Mouse (Mus musculus) heart, adult 2 months (tissue): Measurements from ENCODE around the gene Grin3b. TPM values are rescaled to one million over a fixed set of nuclear protein-coding genes. Genes with fewer than 3 reads are reported as not detected.

Source experiments
- DNase-seq, 2 experiments: peaks; one replicate each; pipeline ENCODE4 v3.0.0; 2021
- H3K27ac ChIP-seq: fragments of 200-600 bp; 2 replicates; pipeline ENCODE4 v1.8.1; 2022
- H3K27me3 ChIP-seq: fragments of 200-500 bp; 2 replicates; pipeline ENCODE4 v1.6.1; 2012; ENCODE audit warnings: mild to moderate bottlenecking, low read length, inconsistent platforms, mixed read lengths; ENCODE audit not compliant: control insufficient read depth, insufficient read depth
- H3K36me3 ChIP-seq: fragments of 200-500 bp; 2 replicates; pipeline ENCODE4 v1.6.1; 2012; ENCODE audit warnings: low read length, inconsistent platforms; ENCODE audit not compliant: control insufficient read depth, insufficient read depth
- H3K4me1 ChIP-seq: fragments of 200-500 bp; 2 replicates; pipeline ENCODE4 v1.6.1; 2011; ENCODE audit warnings: low read length; ENCODE audit not compliant: control insufficient read depth, insufficient read depth
- H3K4me3 ChIP-seq: fragments of 200-600 bp; 2 replicates; pipeline ENCODE4 v1.8.1; 2022
- H3K79me2 ChIP-seq: fragments of 200-500 bp; replicated peaks from 2 replicates; pipeline ENCODE4 v1.6.1; 2012; ENCODE audit warnings: mild to moderate bottlenecking, inconsistent platforms, low read length, moderate library complexity, mixed read lengths; ENCODE audit not compliant: control insufficient read depth, insufficient read depth
- H3K9ac ChIP-seq: fragments of 200-500 bp; 2 replicates; pipeline ENCODE4 v1.6.1; 2012; ENCODE audit warnings: low read depth, mild to moderate bottlenecking, control low read depth, inconsistent platforms, low read length, mixed read lengths
- CTCF ChIP-seq: fragments of 200-600 bp; IDR thresholded peaks from 2 replicates; pipeline ENCODE4 v1.8.1; 2022; ENCODE audit warnings: antibody characterized with exemption, mild to moderate bottlenecking, moderate library complexity
- EP300 ChIP-seq: fragments of 200-500 bp; IDR thresholded peaks from 2 replicates; pipeline ENCODE4 v1.6.1; 2011; ENCODE audit warnings: low read depth, low read length, control low read depth; ENCODE audit not compliant: insufficient read depth
- POLR2A ChIP-seq: fragments of 200-500 bp; IDR thresholded peaks from 2 replicates; pipeline ENCODE4 v1.6.1; 2011; ENCODE audit warnings: mild to moderate bottlenecking, low read depth, low read length, control low read depth; ENCODE audit not compliant: insufficient read depth
- WGBS: fragments of 180-500 bp; shearing (Covaris S2); methylation state at CpG from one replicate; pipeline ENCODE4 v1.1.7; 2018; 5-methylcytosine and 5-hydroxymethylcytosine counted together
- intact Hi-C: fragments of 180-260 bp; cut with DNase I; formaldehyde crosslinking; loops from one replicate; pipeline ENCODE4 v1.15.1; 2025
- polyA plus RNA-seq: library from polyadenylated mRNA; depleted of rRNA; stranded (reverse); fragments of >200 nt; gene quantifications from 2 replicates; pipeline ENCODE4 v1.2.3, GENCODE M21; 2012
- total RNA-seq, 2 experiments: library from RNA; stranded (reverse); gene quantifications; 2 replicates each; pipeline ENCODE4 v1.2.3; 2021

Grin3b gene
- total and polyA plus RNA-seq, 3 experiments, result 0.20 to 0.31 (median 0.29) TPM

DNA sequence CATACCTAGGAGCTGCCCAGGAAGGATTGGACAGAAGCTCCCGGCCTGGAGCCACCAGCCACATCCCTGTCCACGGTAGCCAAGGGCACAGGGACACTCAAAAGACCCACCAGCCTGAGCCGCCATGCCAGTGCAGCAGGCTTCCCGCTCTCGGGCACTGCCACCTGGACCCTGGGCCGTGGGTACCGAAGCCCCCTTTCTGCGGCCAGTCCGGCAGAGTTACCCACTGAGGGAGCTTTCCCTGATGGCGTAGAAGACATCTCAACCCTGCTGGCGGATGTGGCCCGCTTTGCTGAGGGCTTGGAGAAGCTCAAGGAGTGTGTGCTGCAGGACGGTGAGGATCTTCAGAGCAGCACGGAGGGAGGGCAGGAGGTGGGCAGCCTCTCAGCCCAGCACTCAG is 47.3 kb downstream of the Grin3b start:
- TF ChIP-seq CTCF (no peak), POLR2A (no peak), EP300 (no peak)
- Histone ChIP-seq H3K36me3 (no peaks in the 10 kb centered on the region), H3K9ac (peak overlapping the region; percentile 36), H3K4me1 (no peaks in the 10 kb centered on the region; the same call in 1 of the 2 replicates), H3K79me2 (no peaks in the 10 kb centered on the region), H3K27me3 (no peaks in the 10 kb centered on the region), H3K4me3 (no peak overlapping the region), H3K27ac (peak overlapping the region; percentile 48)
- WGBS, result 82% methylated on average over 14 of the region's 14 CpGs
- intact Hi-C loops, result loop anchor here (2.0 kb wide), 1 partner anchor 15 kb away; no protein-coding TSS in a partner anchor
- DNase-seq, result peak in 1 of 2 experiments; percentile 42

DNA sequence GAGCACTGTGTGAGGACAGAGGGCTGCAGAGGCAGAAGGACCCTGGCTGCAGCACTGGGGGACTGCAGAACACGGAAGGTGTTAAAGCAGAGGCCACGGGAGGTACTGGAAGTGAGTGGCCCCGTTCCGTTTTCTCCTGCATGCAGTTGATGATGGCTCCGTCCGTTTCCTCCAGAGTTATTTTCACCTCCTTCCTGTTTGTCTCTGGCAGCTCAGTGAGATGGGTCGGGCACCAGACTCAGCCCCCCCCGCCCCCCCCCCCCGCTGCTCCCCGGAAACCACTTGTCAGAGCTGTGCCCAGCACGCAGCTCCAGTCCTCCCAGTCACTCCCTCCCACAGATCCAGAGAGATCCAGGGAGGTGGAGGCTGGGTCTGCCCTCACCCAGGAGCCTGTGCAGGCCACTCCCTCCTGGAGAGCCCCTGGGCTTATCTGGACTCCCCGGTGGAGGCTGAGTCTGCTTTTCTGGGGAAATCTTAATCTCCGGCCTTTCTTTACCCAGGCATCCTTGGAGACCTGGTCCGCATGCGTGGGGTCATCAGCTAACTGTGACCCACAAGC is 48.3 kb downstream of the Grin3b start:
- Histone ChIP-seq H3K27ac (peak overlapping the region; percentile 71), H3K4me3 (no peak overlapping the region), H3K9ac (peak overlapping the region; percentile 27; the same call in 1 of the 2 replicates), H3K79me2 (no peaks in the 10 kb centered on the region), H3K36me3 (no peaks in the 10 kb centered on the region), H3K27me3 (no peaks in the 10 kb centered on the region), H3K4me1 (no peaks in the 10 kb centered on the region; the same call in 1 of the 2 replicates)
- 12% methylated on average over 15 of the region's 15 CpGs for WGBS
- DNase-seq, result peak; percentile 60 to 72
- TF ChIP-seq EP300, result no peak
- no peak for TF ChIP-seq POLR2A
- TF ChIP-seq CTCF, result peak; percentile 32
- intact Hi-C loops, result loop anchor here (2.0 kb wide), 1 partner anchor 16 kb away; no protein-coding TSS in a partner anchor

DNA sequence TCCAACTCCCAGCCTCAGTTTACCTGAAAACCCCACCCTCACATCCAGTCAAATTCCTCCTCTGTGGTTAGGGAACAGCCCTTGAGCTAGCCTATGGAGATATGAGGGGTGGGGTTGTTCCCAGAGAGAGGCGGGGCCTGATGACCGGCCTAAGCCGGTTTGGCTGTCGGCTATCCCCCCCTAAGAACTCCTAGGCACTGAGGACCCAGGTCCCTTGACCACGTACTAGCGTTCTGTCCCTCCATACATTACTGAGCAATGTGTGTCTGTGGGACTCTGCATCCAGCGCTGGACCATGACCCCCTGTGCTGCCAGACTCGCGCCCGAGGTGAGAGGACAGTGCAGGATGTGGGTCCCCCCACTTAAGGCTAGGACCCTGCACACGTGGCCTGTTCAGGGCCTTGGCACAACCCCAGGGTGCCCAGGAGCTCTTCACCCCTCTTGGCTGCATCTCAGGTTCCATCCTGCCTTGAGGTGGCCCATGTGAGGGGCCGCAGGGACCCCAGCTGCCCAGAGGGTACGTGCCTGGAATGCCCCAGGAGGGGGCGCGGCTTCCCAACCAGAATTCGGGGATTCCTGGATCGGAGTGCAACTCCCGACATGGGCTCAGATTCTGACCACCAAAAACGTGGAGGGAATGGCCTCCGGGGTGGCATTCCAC is 49.1 kb downstream of the Grin3b start:
- TF ChIP-seq EP300 (no peak), CTCF (peak; percentile 37), POLR2A (no peak)
- H3K27me3 ChIP-seq, result no peaks in the 10 kb centered on the region
- peak overlapping the region; percentile 15; the same call in 1 of the 2 replicates for H3K9ac ChIP-seq
- H3K27ac ChIP-seq, result peak overlapping the region; percentile 71
- H3K79me2 ChIP-seq, result no peaks in the 10 kb centered on the region
- H3K36me3 ChIP-seq, result no peaks in the 10 kb centered on the region
- DNase-seq, result peak; percentile 50 to 59
- H3K4me1 ChIP-seq, result peaks cover 1% of the 10 kb centered on the region; the same call in 1 of the 2 replicates
- WGBS, result 47% methylated on average over 20 of the region's 20 CpGs
- intact Hi-C loops, result loop anchor here (2.0 kb wide), 1 partner anchor 17 kb away; no protein-coding TSS in a partner anchor
- H3K4me3 ChIP-seq, result no peak overlapping the region; the same call in 1 of the 2 replicates

DNA sequence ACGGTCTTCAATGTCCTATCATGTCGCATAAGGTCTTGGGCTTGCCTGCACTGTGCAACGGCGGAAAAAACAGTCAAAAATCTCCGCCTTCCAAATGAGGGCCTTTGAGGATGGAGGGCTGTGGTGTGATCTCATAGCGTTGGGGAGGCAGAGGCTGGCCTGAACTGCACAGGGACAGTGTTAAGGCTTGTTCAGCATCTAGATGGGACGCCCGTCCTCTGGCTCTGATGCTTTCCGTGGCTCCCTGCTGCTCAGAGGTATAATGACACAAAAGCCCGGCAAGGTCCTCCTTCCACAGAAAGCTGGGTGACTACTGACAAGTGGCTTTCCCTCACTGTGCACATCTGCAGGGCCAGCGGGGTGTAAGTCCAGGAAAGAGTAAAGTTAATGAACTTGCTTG is 49.7 kb downstream of the Grin3b start:
- TF ChIP-seq EP300 (no peak), POLR2A (no peak), CTCF (no peak)
- Histone ChIP-seq H3K9ac (no peak overlapping the region), H3K27ac (peak overlapping the region; percentile 71; the same call in 1 of the 2 replicates), H3K4me3 (no peak overlapping the region; the same call in 1 of the 2 replicates), H3K36me3 (no peaks in the 10 kb centered on the region), H3K79me2 (no peaks in the 10 kb centered on the region), H3K4me1 (peaks cover 1% of the 10 kb centered on the region; the same call in 1 of the 2 replicates), H3K27me3 (no peaks in the 10 kb centered on the region)
- DNase-seq, result no peak
- intact Hi-C loops, result no loop called here
- WGBS, result 67% methylated on average over 11 of the region's 11 CpGs

DNA sequence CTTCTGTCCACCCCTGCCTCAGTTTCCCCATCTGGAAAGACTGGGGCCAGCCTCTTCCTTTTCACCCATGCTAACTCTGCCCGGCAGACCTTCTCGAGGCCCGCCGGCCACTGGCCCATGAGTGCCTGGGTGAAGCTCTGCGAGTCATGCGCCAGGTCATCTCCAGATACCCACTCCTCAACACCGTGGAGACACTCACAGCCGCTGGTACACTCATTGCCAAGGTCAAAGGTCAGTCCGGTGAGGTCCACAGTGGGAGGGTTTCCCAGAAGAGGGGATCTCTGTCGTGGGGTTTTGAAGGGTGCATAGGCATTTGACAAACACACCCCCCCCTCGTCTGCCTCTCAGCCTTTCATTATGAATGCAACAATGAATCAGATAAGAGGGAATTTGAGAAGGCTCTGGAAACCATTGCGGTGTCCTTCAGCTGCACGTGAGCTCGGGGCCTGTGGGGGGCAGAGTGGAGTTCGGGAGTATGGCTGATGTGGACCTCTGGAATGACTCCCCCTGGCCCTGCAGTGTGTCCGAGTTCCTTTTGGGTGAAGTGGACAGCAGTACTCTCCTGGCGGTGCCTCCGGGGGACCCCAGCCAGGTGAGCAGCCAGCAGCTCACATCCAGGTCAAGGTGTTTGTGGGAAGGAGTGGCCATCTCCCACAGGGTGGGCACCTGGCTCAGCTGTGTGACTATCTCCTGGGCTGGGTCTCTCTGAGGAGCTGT is 50.2 kb downstream of the Grin3b start:
- intact Hi-C loops, result no loop called here
- no peak overlapping the region for H3K27ac ChIP-seq
- peaks cover 1% of the 10 kb centered on the region; the same call in 1 of the 2 replicates for H3K4me1 ChIP-seq
- 87% methylated on average over 18 of the region's 18 CpGs for WGBS
- no peaks in the 10 kb centered on the region for H3K27me3 ChIP-seq
- TF ChIP-seq CTCF (no peak), EP300 (no peak), POLR2A (no peak)
- no peaks in the 10 kb centered on the region for H3K79me2 ChIP-seq
- no peaks in the 10 kb centered on the region for H3K36me3 ChIP-seq
- H3K4me3 ChIP-seq, result no peak overlapping the region
- DNase-seq, result no peak
- no peak overlapping the region for H3K9ac ChIP-seq
